Mouse (Mus musculus): ENCODE measurements around the gene Egr2. TPM values are rescaled to one million over a fixed set of nuclear protein-coding genes. Genes with fewer than 3 reads are reported as not detected.

Gene Egr2
- total RNA-seq, 4 experiments from 2014 or later: 2.2 to 8.3 (median 7.9) TPM

- DNase-seq (ENCODE audit: low spot score in 2 of 2): no peak
Measured at GRCm38 (mm10) chr10:67538585-67539400, 3.5 kb downstream of the Egr2 start.

- DNase-seq (ENCODE audit: low spot score in 2 of 2): no peak
Measured at GRCm38 (mm10) chr10:67539401-67539730, 4.1 kb downstream of the Egr2 start.

- DNase-seq (ENCODE audit: low spot score in 2 of 2): no peak
Measured at GRCm38 (mm10) chr10:67540591-67540990, 5.3 kb downstream of the Egr2 start.

- DNase-seq (ENCODE audit: low spot score in 2 of 2): no peak
Measured at GRCm38 (mm10) chr10:67547850-67548260, 12.6 kb downstream of the Egr2 start.

- DNase-seq (ENCODE audit: low spot score in 2 of 2): peak; percentile 55 to 65
Measured at GRCm38 (mm10) chr10:67548261-67548854, 13.1 kb downstream of the Egr2 start.

GRCm38 (mm10) chr10:67548877-67549731 lies 13.8 kb downstream of the Egr2 start, which contains the start of gene Ado:
Ado (minus strand) TSS chr10:67548955.
- DNase-seq (ENCODE audit: low spot score in 2 of 2): peak; percentile 95

GRCm38 (mm10) chr10:67558053-67558452 lies 22.8 kb downstream of the Egr2 start:
- DNase-seq (ENCODE audit: low spot score in 2 of 2): no peak

- DNase-seq (ENCODE audit: low spot score in 2 of 2): no peak
Measured at GRCm38 (mm10) chr10:67559765-67560394, 24.6 kb downstream of the Egr2 start.

- no peak for DNase-seq (ENCODE audit: low spot score in 2 of 2)
Measured at GRCm38 (mm10) chr10:67561185-67561584, 25.9 kb downstream of the Egr2 start.

- DNase-seq (ENCODE audit: low spot score in 2 of 2): no peak
Measured at GRCm38 (mm10) chr10:67564509-67564908, 29.2 kb downstream of the Egr2 start.

- no peak for DNase-seq (ENCODE audit: low spot score in 2 of 2)
Measured at GRCm38 (mm10) chr10:67566104-67566503, 30.8 kb downstream of the Egr2 start.

GRCm38 (mm10) chr10:67569539-67569938 lies 34.3 kb downstream of the Egr2 start:
- no peak for DNase-seq (ENCODE audit: low spot score in 2 of 2)

GRCm38 (mm10) chr10:67571443-67571842 lies 36.2 kb downstream of the Egr2 start:
- no peak for DNase-seq (ENCODE audit: low spot score in 2 of 2)

- no peak for DNase-seq (ENCODE audit: low spot score in 2 of 2)
Measured at GRCm38 (mm10) chr10:67573310-67573709, 38.0 kb downstream of the Egr2 start.

- no peak for DNase-seq (ENCODE audit: low spot score in 2 of 2)
Measured at GRCm38 (mm10) chr10:67579830-67580229, 44.6 kb downstream of the Egr2 start.

GRCm38 (mm10) chr10:67581698-67582285 lies 46.5 kb downstream of the Egr2 start:
- no peak for DNase-seq (ENCODE audit: low spot score in 2 of 2)

GRCm38 (mm10) chr10:67585873-67586610 lies 50.8 kb downstream of the Egr2 start:
- DNase-seq (ENCODE audit: low spot score in 2 of 2): no peak
